ENCODE assay signal across 7 mouse cellular contexts in genomic region chr6:98132931-98133330, GRCm38 (mm10).
A peak's percentile ranks its signal among the peaks of the same experiment; 100 is the strongest.
DNase-seq lines count a peak whose midpoint lies in the region; ATAC-seq and TF ChIP-seq lines count a peak whose summit lies in the region.

No protein-coding gene starts in this region.

- TF ChIP-seq CTCF in kidney, adult 2 months (conservative IDR thresholded peaks at IDR 0.05; ENCODE audit: insufficient read depth, insufficient read length, low read depth, low read length): peak; percentile 52

- no peak for ATAC-seq in granulocyte monocyte progenitor cell, adult 5-6 weeks (replicated peaks; ENCODE audit: poor library complexity, severe bottlenecking)

- DNase-seq in kidney, adult 2 months: peak; percentile 31
- DNase-seq in kidney, adult 11 months: no peak
- DNase-seq in R1 (ENCODE audit: low read depth, low spot score): peak; percentile 5
- peak; percentile 30 for DNase-seq in embryonic facial prominence, embryonic 10.5 days (ENCODE audit: low spot score)
- peak; percentile 58 to 59 for DNase-seq in left cerebral cortex, adult 18-20 months (ENCODE audit: low spot score in 2 of 2)
- DNase-seq in right cerebral cortex, postnatal 4 days: peak; percentile 32

- no peak overlapping the region for H3K4me3 ChIP-seq in kidney, adult 2 months (ENCODE audit: insufficient read depth, low read depth, low read length)
- no peak overlapping the region for H3K4me3 ChIP-seq in embryonic facial prominence, embryonic 10.5 days

- H3K27ac ChIP-seq in kidney, adult 2 months (ENCODE audit: insufficient read depth, low read depth, low read length): no peak overlapping the region
- H3K27ac ChIP-seq in embryonic facial prominence, embryonic 10.5 days (replicated peaks): no peak overlapping the region

- no peaks in the 10 kb centered on the region for H3K4me1 ChIP-seq in kidney, adult 2 months (ENCODE audit: control insufficient read depth, insufficient read depth, low read length)
- no peaks in the 10 kb centered on the region for H3K4me1 ChIP-seq in embryonic facial prominence, embryonic 10.5 days

- WGBS in kidney, adult 2 months: 17% methylated on average over 2 of the region's 2 CpGs
- 45% methylated on average over 2 of the region's 2 CpGs for WGBS in embryonic facial prominence, embryonic 10.5 days

- no peak for TF ChIP-seq POLR2A in kidney, adult 2 months (IDR thresholded peaks at IDR 0.05; ENCODE audit: low read depth, low read length)

- no peaks in the 10 kb centered on the region for H3K9me3 ChIP-seq in embryonic facial prominence, embryonic 10.5 days

- H3K36me3 ChIP-seq in kidney, adult 2 months (ENCODE audit: control insufficient read depth, insufficient read depth, low read length): no peaks in the 10 kb centered on the region
- H3K36me3 ChIP-seq in embryonic facial prominence, embryonic 10.5 days (replicated peaks): no peaks in the 10 kb centered on the region

- no peaks in the 10 kb centered on the region for H3K27me3 ChIP-seq in kidney, adult 2 months (replicated peaks; ENCODE audit: control insufficient read depth, insufficient read depth, low read length)
- H3K27me3 ChIP-seq in embryonic facial prominence, embryonic 10.5 days (replicated peaks; ENCODE audit: low read depth, poor library complexity, severe bottlenecking): no peaks in the 10 kb centered on the region
